Mouse (Mus musculus) thymus, postnatal 0 days (tissue): ENCODE results near the gene Med26. TPM values are rescaled to one million over a fixed set of nuclear protein-coding genes. Genes with fewer than 3 reads are reported as not detected.

Source experiments
- DNase-seq: peaks from one replicate; pipeline ENCODE4 v3.0.0-alpha.2; 2015; ENCODE audit warnings: low spot score
- polyA plus RNA-seq: library from polyadenylated mRNA; unstranded; fragments of >200 nt; fragmentation: Nextera tagmentation; extraction: Ambion mirVana; gene quantifications from 2 replicates; pipeline ENCODE4 v1.2.1, GENCODE M21; 2015

Med26 gene
- polyA plus RNA-seq, 1 experiment from 2014 or later, result 15.1 TPM

DNA sequence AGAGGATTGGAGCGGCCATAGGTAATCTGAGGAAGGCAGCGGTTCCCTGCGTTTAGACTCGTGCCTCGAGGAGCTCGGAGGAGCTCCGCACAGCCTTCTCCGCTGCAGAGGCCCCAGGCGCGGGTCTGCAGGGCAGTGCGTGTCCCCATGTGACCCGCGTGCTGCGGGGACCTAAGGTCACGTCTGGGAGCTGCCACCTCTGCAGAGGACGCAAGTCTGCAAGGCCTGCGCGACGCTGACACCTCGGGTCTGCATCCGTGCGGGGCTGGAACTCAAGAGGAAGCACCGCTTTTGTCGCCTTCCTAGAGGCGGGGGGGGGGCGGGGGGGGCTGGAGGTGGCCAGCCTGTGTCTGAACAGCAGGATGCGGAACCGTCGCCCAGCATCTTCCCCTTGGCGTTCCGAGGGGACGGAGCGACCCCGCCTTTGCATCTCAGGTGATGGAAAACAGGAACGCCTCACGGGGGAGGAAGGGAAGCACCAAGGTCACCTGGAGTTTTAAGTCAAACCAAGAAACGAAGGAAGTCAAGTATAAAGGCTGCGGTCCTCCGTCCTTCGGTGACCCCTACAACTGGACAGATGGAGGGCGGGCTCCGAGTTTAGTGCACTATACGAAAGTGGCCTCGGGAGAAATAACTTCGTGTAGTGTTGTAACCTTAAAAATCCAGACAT, 709 bp upstream of the Med26 start:
- DNase-seq, result no peak

DNA sequence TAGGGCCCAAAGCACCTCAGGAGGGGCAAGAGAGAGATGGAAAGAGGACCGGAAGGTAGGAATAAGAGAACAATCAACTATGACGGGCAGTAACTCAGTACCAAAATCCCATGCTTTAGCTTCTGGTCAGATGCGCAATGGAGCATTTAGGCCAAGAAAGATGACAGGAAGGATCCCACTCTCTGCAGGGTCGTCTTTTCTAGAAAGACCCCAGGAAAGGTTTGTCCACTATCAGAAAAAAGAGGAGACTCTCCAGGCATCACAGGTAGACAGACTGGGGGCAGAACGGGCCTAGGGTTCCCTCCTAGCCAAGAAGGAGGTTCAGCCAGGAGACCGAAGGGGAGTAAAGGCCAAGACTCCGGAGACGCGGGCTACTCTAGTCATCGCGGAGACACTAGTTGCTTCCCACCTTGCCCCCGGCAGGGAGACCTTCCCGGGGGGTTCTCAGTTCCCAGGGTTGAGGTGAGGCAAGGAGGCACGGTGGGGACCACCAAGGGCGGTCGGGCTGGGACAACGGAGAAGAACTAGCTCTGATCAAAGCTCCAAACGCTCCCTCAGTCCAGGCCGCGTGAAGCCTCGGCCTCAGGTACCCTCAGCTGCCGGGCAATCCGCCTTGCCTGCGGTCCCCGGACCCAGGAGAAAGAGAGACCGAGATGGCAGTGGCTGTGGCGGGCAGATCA, 808 bp downstream of the Med26 start:
- peak; percentile 37 for DNase-seq

DNA sequence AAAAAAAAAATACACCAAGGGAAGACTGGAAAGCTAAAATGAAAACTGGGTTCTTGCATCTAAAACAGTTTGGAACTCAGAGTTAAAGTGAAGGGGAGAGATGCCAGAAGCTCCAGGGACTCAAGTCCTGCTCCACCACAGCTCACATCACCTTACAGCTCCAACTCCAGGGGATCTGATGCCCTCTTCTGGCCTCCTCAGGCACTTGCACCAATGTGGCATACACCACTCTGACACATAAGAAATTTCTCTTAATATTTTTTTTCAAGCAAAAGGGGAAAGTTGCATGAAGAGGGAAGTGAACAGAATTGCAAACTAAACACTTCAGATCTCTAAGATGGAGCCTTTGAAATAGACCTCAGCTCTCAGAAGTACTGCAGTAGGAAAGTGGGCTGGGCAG, 8.8 kb downstream of the Med26 start:
- peak; percentile 18 for DNase-seq

DNA sequence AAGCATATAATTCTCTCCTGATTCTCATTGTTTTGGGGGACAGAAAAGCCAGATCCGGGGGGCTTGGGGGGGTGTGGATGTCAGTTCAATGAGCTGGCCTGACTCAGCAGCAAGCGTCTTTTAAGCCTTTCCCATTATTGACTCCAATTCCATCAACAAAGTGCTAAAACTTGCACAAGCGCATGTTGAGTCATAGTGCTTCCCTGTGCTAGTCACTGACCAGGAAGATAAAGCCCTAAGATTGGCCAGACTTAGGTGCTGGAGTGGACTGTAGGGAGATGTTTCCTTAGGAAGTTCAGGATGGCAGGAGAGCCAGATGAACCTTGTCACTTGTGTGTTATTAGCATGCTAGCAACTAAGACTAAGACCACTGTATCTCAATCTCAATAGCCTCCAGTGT, 13.2 kb downstream of the Med26 start:
- DNase-seq, result no peak

DNA sequence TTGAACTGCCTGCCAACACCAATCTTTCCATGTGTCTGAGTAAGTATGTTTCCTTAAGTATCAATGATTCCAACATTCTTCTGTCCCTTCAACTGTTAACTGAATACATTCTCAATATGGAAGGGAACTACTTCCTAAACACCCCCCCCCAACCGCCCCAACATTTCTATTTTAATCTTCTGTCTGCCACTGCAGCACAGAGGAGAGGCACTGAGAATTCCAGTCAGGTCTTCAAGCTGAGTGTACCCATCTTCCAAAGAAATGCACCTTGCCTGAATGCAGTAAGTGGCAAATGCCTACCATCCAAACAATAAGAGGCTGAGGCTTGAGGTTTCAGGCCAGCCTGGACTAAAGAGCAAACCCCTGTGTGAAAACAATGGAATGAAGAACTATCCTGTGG, 16.0 kb downstream of the Med26 start:
- no peak for DNase-seq

DNA sequence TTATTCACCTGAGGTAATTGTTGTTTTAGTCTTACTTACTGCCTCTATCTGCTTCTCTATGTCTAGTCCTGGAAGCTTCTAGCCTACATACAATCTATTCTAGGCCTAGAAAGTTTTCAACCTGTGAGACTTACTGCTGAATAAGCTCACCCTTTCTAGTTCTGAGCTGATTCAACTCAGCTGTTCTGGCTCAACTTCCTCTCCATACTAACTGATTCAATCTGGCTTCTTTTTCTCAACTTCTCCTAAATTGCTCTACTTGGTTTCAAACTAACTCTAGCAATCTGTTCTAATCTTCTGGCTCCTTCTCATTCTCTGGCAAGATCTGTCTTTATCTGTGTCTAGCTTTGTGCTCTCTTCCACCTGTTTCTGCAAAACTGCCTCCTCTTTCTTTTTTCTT, 26.2 kb downstream of the Med26 start:
- no peak for DNase-seq

DNA sequence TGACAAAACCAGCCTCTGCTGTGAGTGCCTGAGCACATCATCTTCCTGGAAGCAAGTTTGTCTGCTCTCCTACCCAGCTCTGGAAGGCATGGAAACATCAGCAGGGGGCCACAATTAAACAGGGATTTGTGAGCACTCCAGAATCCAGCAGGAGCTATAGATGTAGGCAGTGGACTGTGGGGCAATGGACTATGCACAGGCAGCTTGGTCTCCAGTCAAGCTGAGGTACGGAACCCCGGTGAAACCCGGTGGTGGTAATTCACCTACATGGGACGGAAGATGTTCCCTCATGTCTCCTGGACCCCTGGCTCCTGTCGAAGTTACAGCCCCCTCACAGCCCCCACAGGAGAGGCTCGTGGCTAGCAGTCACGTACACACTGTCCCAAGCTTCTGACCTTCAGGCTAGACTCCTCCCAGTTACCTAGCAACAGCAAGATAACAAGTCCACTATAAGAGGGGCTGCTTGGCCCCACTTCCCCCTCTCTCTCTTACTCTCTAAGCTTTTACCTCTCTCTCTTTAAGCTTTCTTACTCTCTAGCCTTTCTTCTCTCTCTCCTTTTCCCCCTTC, 30.6 kb downstream of the Med26 start:
- DNase-seq, result no peak

DNA sequence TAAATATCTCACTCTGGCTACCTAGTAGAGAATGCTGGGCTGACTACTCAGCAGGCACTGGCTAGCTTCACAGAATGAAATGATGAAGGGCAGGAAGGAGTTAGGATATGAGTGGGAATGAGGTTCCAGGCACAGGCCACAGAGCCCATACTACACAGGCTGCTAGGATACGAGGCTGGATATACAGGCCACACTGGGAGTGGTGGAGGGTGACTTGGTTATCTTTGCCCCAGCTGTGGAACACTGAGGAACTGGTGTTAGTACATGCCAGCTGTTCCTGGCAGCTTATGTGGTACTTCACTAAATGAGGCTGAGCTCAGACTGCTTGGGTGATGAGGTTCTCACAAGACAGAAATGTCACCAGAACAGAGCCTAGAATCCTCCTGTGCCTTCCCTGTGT, 34.9 kb downstream of the Med26 start:
- DNase-seq, result no peak

DNA sequence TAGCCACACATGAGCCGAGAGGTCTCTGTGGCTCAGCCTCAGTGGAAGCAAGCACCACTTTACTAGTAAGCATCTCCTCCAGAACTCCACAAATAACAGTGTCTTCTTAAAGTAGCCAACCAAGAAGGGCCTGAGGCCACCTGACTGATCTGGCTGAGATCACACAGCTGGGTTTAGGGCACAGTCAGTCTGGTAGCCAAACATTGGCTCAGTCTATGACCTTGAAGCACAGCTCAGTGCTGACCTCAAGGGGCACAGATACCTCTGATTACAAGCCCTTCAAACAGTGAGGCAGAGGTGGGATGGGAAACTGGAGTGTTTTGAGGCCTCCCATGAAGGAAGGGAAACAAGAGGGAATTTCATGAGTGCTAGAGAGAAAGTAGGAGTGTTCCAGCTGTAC, 35.4 kb downstream of the Med26 start:
- DNase-seq, result no peak

DNA sequence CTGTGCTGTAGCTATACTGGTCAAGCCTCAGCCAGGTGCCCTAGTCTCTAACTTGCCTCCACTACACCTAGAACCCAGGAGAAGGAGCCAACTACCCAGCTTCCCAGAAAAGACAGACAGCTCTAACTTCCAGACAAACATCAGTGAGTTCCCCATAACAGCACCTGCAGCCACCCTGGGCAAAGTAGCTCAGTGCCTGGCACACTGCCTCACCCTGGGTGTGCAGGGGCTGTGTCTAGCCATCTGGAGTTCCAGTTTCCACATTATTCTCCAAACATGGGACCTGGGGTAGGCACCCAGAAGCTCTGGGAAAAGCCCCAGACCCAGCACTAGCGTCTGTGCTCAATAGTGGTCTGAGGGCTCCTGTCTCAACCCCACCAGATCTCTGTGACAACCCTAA, 40.6 kb downstream of the Med26 start:
- no peak for DNase-seq

DNA sequence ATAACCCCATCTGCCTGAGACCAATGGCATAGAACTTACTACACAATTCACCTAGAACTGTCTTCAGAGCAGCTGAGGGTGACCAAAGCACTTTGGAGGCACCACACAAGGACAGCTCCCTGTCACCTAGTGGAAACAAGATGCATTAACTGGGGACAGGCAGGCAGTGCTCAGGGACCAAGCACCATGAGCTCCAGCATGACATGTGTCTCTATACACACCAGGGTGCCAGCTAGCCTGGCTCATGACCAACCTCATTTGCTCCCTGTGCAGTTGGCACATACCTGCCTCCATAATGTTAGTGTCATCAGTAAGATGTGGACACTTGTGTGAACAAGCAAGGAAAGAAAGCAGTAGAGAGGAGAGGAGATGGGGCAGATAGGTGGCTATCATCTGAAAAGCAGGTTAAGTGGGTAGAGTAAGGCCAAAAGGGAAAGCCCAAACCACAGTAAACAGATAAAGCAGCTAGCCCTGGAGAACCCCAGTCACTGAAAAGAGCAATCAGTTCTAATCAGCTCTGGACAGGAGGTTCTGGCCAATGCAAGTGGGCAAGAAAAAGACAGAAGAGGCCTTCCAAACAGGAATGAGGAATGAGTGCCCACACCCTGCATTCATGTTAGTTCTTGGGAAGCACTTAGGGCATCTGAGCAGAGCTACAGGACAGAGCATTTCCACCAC, 43.3 kb downstream of the Med26 start:
- no peak for DNase-seq

DNA sequence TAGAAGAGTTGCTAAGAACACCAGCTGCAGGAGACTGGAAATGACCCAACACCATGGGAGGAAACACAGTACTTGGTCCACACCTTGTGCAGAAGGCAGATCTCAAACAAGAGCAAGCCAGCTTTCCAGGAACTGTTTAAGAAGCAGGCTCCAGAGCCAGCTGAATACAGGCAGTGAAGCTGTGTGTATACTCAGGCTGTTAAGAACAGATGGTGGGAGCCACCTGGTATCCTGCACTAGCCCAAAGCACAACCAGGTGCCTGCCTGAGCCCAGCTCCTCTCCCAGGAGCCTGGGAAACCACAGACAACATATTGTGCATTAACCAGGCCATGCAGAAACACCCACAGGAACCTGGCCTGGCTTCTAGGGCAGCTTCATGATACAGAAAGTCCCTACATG, 43.9 kb downstream of the Med26 start:
- DNase-seq, result peak; percentile 18

DNA sequence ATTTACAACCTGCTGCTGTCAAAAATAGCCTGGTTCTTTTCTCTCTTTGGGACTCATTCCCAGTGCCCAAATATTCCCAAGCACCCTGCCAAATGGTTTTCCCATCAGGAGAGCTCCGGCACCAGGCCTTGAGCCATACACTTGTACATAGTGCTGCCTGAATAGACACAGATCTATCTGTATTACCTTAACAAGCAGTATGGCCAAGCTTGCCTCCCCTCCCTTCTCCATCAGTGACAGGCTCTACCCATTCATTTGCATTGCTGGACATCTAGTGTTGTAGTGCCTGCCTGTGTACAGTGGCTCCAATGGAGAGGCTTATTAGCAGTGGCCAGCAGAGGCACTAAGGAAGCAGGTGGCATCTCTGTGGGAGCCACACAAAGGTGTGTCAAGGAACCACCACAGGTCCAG, 47.5 kb downstream of the Med26 start:
- DNase-seq, result no peak

DNA sequence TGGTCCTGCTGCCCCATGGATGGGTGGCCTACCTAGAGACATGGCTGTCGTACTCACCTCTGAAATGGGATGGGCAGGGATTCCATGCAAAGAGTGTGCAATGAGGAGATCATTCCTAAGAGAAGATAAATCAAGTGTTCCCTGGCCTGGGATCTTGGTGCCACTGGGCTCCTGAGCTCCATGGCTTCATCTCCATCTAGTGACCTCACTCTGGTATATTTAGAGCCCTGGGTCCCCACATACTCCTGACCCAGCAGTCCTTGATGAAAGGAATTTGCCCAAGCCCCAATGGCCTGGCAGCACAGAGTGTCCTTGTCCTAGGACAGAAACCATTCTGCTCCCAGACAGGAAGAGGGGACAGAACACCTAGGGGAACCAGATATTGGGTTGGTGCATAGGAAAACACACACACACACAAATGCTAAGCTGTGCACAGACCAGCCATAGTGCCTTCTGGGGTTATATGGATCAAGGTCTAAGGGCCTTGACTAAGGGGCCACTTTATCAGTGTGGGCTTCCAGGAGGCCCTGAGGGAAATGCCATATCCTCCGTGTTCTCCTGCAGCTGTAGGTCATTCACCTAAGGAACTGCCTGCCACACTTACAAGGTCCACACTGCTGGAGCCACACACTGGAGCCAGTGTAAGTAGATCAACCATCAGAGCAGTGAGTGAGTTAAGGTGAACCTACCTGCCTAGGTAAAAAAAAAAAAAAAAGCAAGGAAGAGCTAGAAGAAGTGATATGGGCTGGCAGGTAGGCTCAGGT, 48.4 kb downstream of the Med26 start:
- DNase-seq, result no peak

DNA sequence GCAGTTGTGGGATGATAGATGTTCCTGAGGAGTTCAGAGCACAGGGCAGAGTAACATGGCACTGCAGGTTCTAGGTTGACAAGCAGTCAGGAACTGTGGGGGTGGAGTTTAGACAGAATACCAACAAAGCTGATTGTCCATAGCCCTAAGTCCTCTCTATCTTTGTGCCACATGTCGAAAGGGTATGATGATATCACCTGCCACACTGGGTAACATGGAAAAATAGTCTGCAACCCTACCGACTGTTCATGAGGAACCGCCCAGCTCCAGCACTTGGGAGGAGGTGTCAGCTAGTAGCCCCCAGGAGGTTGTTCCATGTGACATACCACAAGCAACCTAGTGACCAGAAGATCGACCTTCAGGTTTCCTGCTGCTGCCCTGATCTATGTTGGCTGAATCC, 49.5 kb downstream of the Med26 start:
- no peak for DNase-seq

DNA sequence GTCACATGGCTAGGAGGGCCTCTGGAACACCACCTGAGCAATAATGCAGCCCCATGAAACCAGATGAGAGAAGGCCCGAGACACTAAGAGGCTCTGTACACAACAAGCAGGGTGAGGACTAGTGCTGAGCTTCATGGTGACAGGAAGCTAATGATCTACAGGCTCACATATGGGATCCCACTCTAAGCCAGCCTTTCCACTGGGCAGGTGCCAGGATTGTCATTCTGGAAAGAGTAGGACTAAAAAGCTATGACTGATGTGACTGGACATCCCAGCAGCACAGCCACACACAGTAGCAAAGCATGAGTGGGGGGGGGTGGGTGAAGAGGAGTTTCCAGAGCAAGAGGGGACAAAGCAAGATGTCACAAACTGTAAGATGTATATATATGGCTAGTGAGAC, 50.2 kb downstream of the Med26 start:
- DNase-seq, result no peak

DNA sequence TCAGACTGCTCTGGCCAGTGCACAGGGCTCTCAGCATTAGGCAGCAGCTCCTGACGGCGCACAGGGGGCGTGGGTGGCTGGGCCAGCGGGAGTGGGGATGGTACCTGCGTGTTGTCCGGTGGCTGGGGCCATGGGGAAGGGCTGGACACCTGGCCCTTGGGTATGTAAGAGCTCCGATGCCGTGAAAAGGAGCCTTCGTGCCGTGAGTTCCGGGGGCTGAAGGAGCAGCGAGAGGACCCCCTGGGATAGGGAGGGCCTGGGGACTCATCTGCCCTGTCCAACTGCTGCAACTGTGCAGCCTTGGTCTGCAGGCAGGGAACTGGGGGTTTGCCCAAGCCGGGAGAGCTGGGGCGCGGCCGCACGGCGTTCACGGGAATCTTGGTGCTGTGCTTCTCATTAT, 51.9 kb downstream of the Med26 start:
- DNase-seq, result no peak

DNA sequence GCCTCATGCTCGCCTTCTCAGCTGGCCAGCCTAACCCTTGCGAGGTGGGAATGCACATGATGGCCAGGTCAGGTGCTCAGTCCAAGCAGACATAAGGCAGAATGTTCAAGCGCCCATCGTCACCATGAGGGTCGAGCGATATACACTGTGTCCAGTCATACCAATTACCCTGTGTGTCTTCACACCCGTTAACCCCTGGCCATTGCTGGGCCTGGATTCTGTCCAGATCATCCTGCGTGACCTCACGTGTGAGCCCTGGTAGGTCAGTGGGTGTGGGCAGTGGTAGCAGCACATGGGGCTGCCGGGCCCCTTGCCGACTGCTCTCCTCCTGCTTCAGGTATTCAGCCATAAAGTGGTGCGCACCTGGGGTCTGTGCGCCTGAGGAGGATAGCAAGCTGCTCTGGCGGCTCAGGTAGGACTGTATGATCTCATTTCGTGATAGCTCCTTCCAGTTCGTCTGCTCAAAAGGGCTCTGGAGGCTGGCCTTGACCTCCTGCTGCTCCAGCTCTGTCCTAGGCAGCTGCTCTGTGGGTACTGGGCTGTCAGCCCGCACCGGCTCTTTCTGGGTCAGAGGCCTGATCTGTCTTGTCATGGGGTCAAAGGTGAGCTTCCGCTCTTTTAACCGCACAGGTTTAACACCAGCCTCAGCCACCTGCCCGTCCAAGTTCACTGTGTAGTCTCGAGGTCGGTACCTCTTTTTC, 52.5 kb downstream of the Med26 start:
- DNase-seq, result no peak

DNA sequence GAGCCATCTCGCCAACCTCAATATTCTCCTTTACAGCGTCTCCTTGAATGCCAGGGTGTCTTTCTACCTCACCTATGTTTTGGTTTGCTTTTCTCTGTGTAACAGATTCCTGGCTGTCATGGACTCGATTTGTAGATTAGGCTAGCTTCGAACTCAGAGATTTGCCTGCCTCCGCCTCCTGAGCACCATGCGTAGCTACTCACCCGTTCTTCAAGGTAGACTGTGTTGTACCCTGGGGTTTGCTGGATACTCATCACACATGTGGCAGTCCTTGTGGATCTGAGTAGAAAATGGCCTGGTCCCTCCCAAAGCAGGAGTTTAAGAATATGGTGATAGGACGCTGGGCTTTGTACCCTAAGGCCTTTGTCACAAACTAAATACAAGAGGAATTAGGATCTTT, 54.7 kb downstream of the Med26 start:
- DNase-seq, result no peak

DNA sequence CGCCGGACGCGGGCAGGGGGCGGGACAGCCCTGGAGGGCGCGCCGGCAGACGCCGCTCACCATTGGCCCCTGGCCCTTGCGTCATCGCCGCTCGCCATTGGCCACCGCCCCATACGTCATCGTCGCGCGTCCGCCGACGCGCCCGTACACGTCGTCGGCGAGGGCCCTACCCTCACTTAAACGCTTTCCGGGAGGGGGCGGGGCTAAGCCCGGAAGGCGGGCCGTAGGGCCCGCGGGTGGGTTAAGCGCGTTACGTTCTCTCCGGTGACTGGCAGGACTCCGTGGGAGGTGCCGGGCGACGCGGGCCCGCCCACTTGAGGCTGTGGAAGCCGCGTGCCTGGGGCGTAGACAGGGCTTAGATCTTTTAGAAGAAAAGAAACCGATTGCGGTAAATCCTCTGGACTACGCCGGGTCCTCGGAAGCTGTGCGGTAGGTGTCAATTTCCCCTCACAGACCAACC, 55.4 kb downstream of the Med26 start:
- peak; percentile 100 for DNase-seq
